In genomic region chr7:34798441-34799403, GRCm38 (mm10) we compare ENCODE assay signal across 9 mouse cellular contexts. TPM values are rescaled to one million over a fixed set of nuclear protein-coding genes. Genes with fewer than 3 reads are reported as not detected.
DNase-seq lines count a peak whose midpoint lies in the region; ATAC-seq and TF ChIP-seq lines count a peak whose summit lies in the region.
"Had no signal": no experiment of that assay in that cellular context is flagged by ENCODE, and none has a peak within 500 bp of the region (broad histone marks: within the 10 kb centered on the region; RNA-seq: fewer than 3 reads in every experiment).

No protein-coding gene starts in this region.

- no peak overlapping the region for H3K27ac ChIP-seq in gastrocnemius, adult 2 months
- 0 out of 2 replicates have a peak overlapping the region, but pooled peaks have one; percentile 31 for H3K27ac ChIP-seq in heart, embryonic 15.5 days
- peak overlapping the region; percentile 78 for H3K27ac ChIP-seq in limb, embryonic 10.5 days
- H3K27ac ChIP-seq in thymus, adult 2 months (ENCODE audit: control insufficient read depth, insufficient read depth, low read length), result no peak overlapping the region

- no peaks in the 10 kb centered on the region for H3K9me3 ChIP-seq in heart, embryonic 15.5 days (replicated peaks)
- no peaks in the 10 kb centered on the region for H3K9me3 ChIP-seq in limb, embryonic 10.5 days (replicated peaks)

- H3K9ac ChIP-seq in heart, embryonic 15.5 days, result no peak overlapping the region

- H3K4me2 ChIP-seq in heart, embryonic 15.5 days, result peak overlapping the region; percentile 51

- no peaks in the 10 kb centered on the region for H3K36me3 ChIP-seq in heart, embryonic 15.5 days
- H3K36me3 ChIP-seq in limb, embryonic 10.5 days, result no peaks in the 10 kb centered on the region
- H3K36me3 ChIP-seq in thymus, adult 2 months (ENCODE audit: control insufficient read depth, insufficient read depth, low read length), result no peaks in the 10 kb centered on the region

- H3K27me3 ChIP-seq in heart, embryonic 15.5 days, result peaks cover 21% of the 10 kb centered on the region; the same call in 1 of the 2 replicates
- H3K27me3 ChIP-seq in limb, embryonic 10.5 days (ENCODE audit: low read depth, poor library complexity, severe bottlenecking), result peaks cover 17% of the 10 kb centered on the region; the same call in 1 of the 2 replicates
- no peaks in the 10 kb centered on the region for H3K27me3 ChIP-seq in thymus, adult 2 months (ENCODE audit: control insufficient read depth, insufficient read depth, low read length)

- peak; percentile 44 for DNase-seq in gastrocnemius, adult 2 months
- no peak for DNase-seq in gastrocnemius, postnatal 36 days
- DNase-seq in ZHBTc4 (ENCODE audit: low read depth, low spot score), result peak; percentile 80
- no peak for DNase-seq in limb, embryonic 10.5 days (ENCODE audit: low spot score)
- no peak for DNase-seq in layer of hippocampus, adult 11-12 months (ENCODE audit: low spot score)
- no peak for DNase-seq in thymus, adult 2 months
- DNase-seq in thymus, postnatal 25 days, result no peak

- no peak for TF ChIP-seq CTCF in gastrocnemius, adult 2 months (IDR thresholded peaks at IDR 0.05)
- no peak for TF ChIP-seq CTCF in thymus, adult 2 months (IDR thresholded peaks at IDR 0.05; ENCODE audit: borderline replicate concordance, control insufficient read depth, extremely low read depth, insufficient read depth, low read length, poor library complexity)

- peaks cover 17% of the 10 kb centered on the region for H3K4me1 ChIP-seq in heart, embryonic 15.5 days (replicated peaks)
- peaks cover 46% of the 10 kb centered on the region for H3K4me1 ChIP-seq in limb, embryonic 10.5 days
- H3K4me1 ChIP-seq in thymus, adult 2 months (replicated peaks; ENCODE audit: control insufficient read depth, insufficient read depth, low read length), result no peaks in the 10 kb centered on the region

- ATAC-seq in heart, embryonic 15.5 days (replicated peaks; ENCODE audit: insufficient number of reproducible peaks, insufficient read depth, low FRiP score, low read depth), result no peak; the same call in 1 of the 2 replicates

- no peak overlapping the region for H3K4me3 ChIP-seq in gastrocnemius, adult 2 months
- H3K4me3 ChIP-seq in heart, embryonic 15.5 days, result no peak overlapping the region
- H3K4me3 ChIP-seq in limb, embryonic 10.5 days, result peak overlapping the region; percentile 36
- no peak overlapping the region for H3K4me3 ChIP-seq in thymus, adult 2 months (ENCODE audit: control insufficient read depth, insufficient read depth, low read length)
- H3K4me3 ChIP-seq: erythroblast, embryonic 14.5 days had no signal

- no peak for TF ChIP-seq POLR2A in thymus, adult 2 months (IDR thresholded peaks at IDR 0.05; ENCODE audit: control insufficient read depth, extremely low read depth, insufficient read depth, low read length, poor library complexity)

- 9% methylated on average over 11 of the region's 11 CpGs for WGBS in heart, embryonic 15.5 days
- WGBS in limb, embryonic 10.5 days, result 7% methylated on average over 11 of the region's 11 CpGs
- 14% methylated on average over 11 of the region's 11 CpGs for WGBS in thymus, adult 2 months

- intact Hi-C loops in gastrocnemius, adult 2 months (cut with DNase I), result no loop called here
- intact Hi-C loops in gastrocnemius, postnatal 36 days (cut with DNase I), result no loop called here

RNA-seq across cellular contexts. Expression of gene Chst8, which starts 13.8 kb away (rescaled TPM):
- total RNA-seq in gastrocnemius, adult 2 months (2021), result under 1 TPM in 1 of 2 experiments, not detected in 1; 0.75 TPM
- total RNA-seq in gastrocnemius, postnatal 36 days (2021), result under 1 TPM; 0.44 to 0.69 TPM
- 0.44 and 1.3 TPM in 2 replicates for polyA plus RNA-seq in heart, embryonic 15.5 days (2015; fragmentation: Nextera tagmentation; extraction: Ambion mirVana)
- 2.6 and 3.3 TPM in 2 replicates for polyA plus RNA-seq in limb, embryonic 10.5 days (2016; fragmentation: Nextera tagmentation; extraction: Ambion mirVana)
- 6.1 and 6.3 TPM in 2 replicates for polyA plus RNA-seq in thymus, adult 2 months (2012; rRNA removed)
- polyA plus RNA-seq: erythroblast, embryonic 14.5 days had no signal

Comparison
In these comparisons a context has a peak if more than half of its experiments do, and no peak if none do; other contexts are left out.
1. DNase-seq: peak in gastrocnemius, adult 2 months (single experiment) and ZHBTc4 (single experiment); none in gastrocnemius, postnatal 36 days (0 of 2), limb, embryonic 10.5 days (single experiment), layer of hippocampus, adult 11-12 months (single experiment), thymus, adult 2 months (single experiment) and thymus, postnatal 25 days (single experiment).
2. H3K27ac ChIP-seq: peak in heart, embryonic 15.5 days (single experiment) and limb, embryonic 10.5 days (single experiment); none in gastrocnemius, adult 2 months (single experiment) and thymus, adult 2 months (single experiment).